Mouse (Mus musculus) heart, embryonic 16.5 days (tissue): ENCODE data around the gene Syndig1. TPM values are rescaled to one million over a fixed set of nuclear protein-coding genes. Genes with fewer than 3 reads are reported as not detected.

ENCODE experiments used
- ATAC-seq: fragments of 200-750 bp; cut with Nextera tagmentation; replicated peaks from 2 replicates; pipeline ENCODE4 v1.8.0; 2017; ENCODE audit warnings: moderate number of reproducible peaks; ENCODE audit not compliant: insufficient read depth, low FRiP score; ENCODE audit errors: extremely low read depth
- H3K27ac ChIP-seq: fragments of 300-500 bp; sonication (generic); 2 replicates; pipeline ENCODE4 v1.5.1; 2014; ENCODE audit warnings: mild to moderate bottlenecking, low read length, control low read depth, moderate library complexity
- H3K27me3 ChIP-seq: fragments of 300-500 bp; sonication (generic); 2 replicates; pipeline ENCODE4 v1.6.1; 2014; ENCODE audit warnings: low read length, mixed read lengths; ENCODE audit not compliant: control insufficient read depth, insufficient read depth
- H3K36me3 ChIP-seq: fragments of 300-500 bp; sonication (generic); 2 replicates; pipeline ENCODE4 v1.6.1; 2014; ENCODE audit not compliant: control insufficient read depth, insufficient read depth
- H3K4me1 ChIP-seq: fragments of 300-500 bp; sonication (generic); 2 replicates; pipeline ENCODE4 v1.6.1; 2014; ENCODE audit warnings: low read length, mixed read lengths; ENCODE audit not compliant: control insufficient read depth, insufficient read depth
- H3K4me2 ChIP-seq: fragments of 300-500 bp; sonication (generic); 2 replicates; pipeline ENCODE4 v1.6.1; 2014; ENCODE audit warnings: low read depth, mild to moderate bottlenecking, control low read depth, low read length
- H3K4me3 ChIP-seq: fragments of 300-500 bp; sonication (generic); 2 replicates; pipeline ENCODE4 v1.5.1; 2014; ENCODE audit warnings: mild to moderate bottlenecking, control low read depth, low read length
- H3K9ac ChIP-seq: fragments of 300-500 bp; sonication (generic); 2 replicates; pipeline ENCODE4 v1.6.1; 2014; ENCODE audit warnings: low read length, control low read depth
- H3K9me3 ChIP-seq: fragments of 300-500 bp; sonication (generic); replicated peaks from 2 replicates; pipeline ENCODE4 v1.6.1; 2016; ENCODE audit warnings: low read length; ENCODE audit not compliant: control insufficient read depth
- WGBS: fragments of 180-500 bp; shearing (Covaris S2); extraction: QIAGEN DNeasy Blood & Tissue Kit; methylation state at CpG from one replicate; pipeline ENCODE4 v1.1.7; 2014; 5-methylcytosine and 5-hydroxymethylcytosine counted together
- polyA plus RNA-seq: library from polyadenylated mRNA; unstranded; fragments of >200 nt; fragmentation: Nextera tagmentation; extraction: Ambion mirVana; gene quantifications from 2 replicates; pipeline ENCODE4 v1.2.1, GENCODE M21; 2015

Syndig1 gene
- polyA plus RNA-seq, 1 experiment from 2014 or later = 3.3 TPM

- Histone ChIP-seq H3K9me3 (no peaks in the 10 kb centered on the region), H3K27me3 (no peaks in the 10 kb centered on the region), H3K36me3 (no peaks in the 10 kb centered on the region), H3K27ac (no peak overlapping the region), H3K4me3 (no peak overlapping the region), H3K4me2 (no peak overlapping the region), H3K4me1 (no peaks in the 10 kb centered on the region), H3K9ac (no peak overlapping the region)
- ATAC-seq = no peak
Measured at GRCm38 (mm10) chr2:149982466-149982865, 153.5 kb downstream of the Syndig1 start.

GRCm38 (mm10) chr2:149983107-149983506, 154.1 kb downstream of the Syndig1 start:
- Histone ChIP-seq H3K4me2 (no peak overlapping the region), H3K4me1 (no peaks in the 10 kb centered on the region), H3K27me3 (no peaks in the 10 kb centered on the region), H3K4me3 (no peak overlapping the region), H3K9me3 (no peaks in the 10 kb centered on the region), H3K27ac (no peak overlapping the region), H3K9ac (no peak overlapping the region), H3K36me3 (no peaks in the 10 kb centered on the region)
- ATAC-seq = no peak
- WGBS = 57% methylated on average over 1 of the region's 1 CpGs

GRCm38 (mm10) chr2:149987610-149988009, 158.6 kb downstream of the Syndig1 start:
- H3K27me3 ChIP-seq = no peaks in the 10 kb centered on the region
- no peaks in the 10 kb centered on the region for H3K36me3 ChIP-seq
- H3K9me3 ChIP-seq = no peaks in the 10 kb centered on the region
- no peak for ATAC-seq
- no peak overlapping the region for H3K27ac ChIP-seq
- no peak overlapping the region for H3K4me3 ChIP-seq
- no peak overlapping the region for H3K4me2 ChIP-seq
- H3K9ac ChIP-seq = no peak overlapping the region
- H3K4me1 ChIP-seq = no peaks in the 10 kb centered on the region

GRCm38 (mm10) chr2:149991506-149991905, 162.5 kb downstream of the Syndig1 start:
- Histone ChIP-seq H3K36me3 (no peaks in the 10 kb centered on the region), H3K4me1 (no peaks in the 10 kb centered on the region), H3K27ac (no peak overlapping the region), H3K4me2 (no peak overlapping the region), H3K9me3 (no peaks in the 10 kb centered on the region), H3K9ac (no peak overlapping the region), H3K4me3 (no peak overlapping the region), H3K27me3 (no peaks in the 10 kb centered on the region)
- ATAC-seq = no peak
- 65% methylated on average over 2 of the region's 2 CpGs for WGBS

GRCm38 (mm10) chr2:149992921-149993320, 163.9 kb downstream of the Syndig1 start:
- 87% methylated on average over 4 of the region's 4 CpGs for WGBS
- Histone ChIP-seq H3K36me3 (no peaks in the 10 kb centered on the region), H3K27me3 (no peaks in the 10 kb centered on the region), H3K4me2 (no peak overlapping the region), H3K9ac (no peak overlapping the region), H3K4me1 (no peaks in the 10 kb centered on the region), H3K4me3 (no peak overlapping the region), H3K27ac (no peak overlapping the region), H3K9me3 (no peaks in the 10 kb centered on the region)
- no peak for ATAC-seq

- Histone ChIP-seq H3K27ac (no peak overlapping the region), H3K4me1 (no peaks in the 10 kb centered on the region), H3K36me3 (no peaks in the 10 kb centered on the region), H3K4me3 (no peak overlapping the region), H3K4me2 (no peak overlapping the region), H3K9me3 (no peaks in the 10 kb centered on the region), H3K9ac (no peak overlapping the region), H3K27me3 (no peaks in the 10 kb centered on the region)
- WGBS = 72% methylated on average over 5 of the region's 5 CpGs
- no peak for ATAC-seq
Measured at GRCm38 (mm10) chr2:149996382-149996964, 167.5 kb downstream of the Syndig1 start.

- WGBS = 77% methylated on average over 2 of the region's 2 CpGs
Measured at GRCm38 (mm10) chr2:149997657-149998056, 168.6 kb downstream of the Syndig1 start.

GRCm38 (mm10) chr2:149998373-149999108, 169.5 kb downstream of the Syndig1 start:
- ATAC-seq = no peak
- no peaks in the 10 kb centered on the region for H3K4me1 ChIP-seq
- H3K4me2 ChIP-seq = no peak overlapping the region
- no peaks in the 10 kb centered on the region for H3K36me3 ChIP-seq
- no peak overlapping the region for H3K9ac ChIP-seq
- no peaks in the 10 kb centered on the region for H3K9me3 ChIP-seq
- no peaks in the 10 kb centered on the region for H3K27me3 ChIP-seq
- no peak overlapping the region for H3K4me3 ChIP-seq
- H3K27ac ChIP-seq = no peak overlapping the region
- 73% methylated on average over 4 of the region's 4 CpGs for WGBS

More at GRCm38 (mm10) chr2:149997657-149998056, 168.6 kb downstream of the Syndig1 start:
- no peak overlapping the region for H3K9ac ChIP-seq
- no peak for ATAC-seq
- H3K27ac ChIP-seq = no peak overlapping the region
- no peak overlapping the region for H3K4me3 ChIP-seq
- H3K27me3 ChIP-seq = no peaks in the 10 kb centered on the region
- no peak overlapping the region for H3K4me2 ChIP-seq
- no peaks in the 10 kb centered on the region for H3K4me1 ChIP-seq
- H3K9me3 ChIP-seq = no peaks in the 10 kb centered on the region
- no peaks in the 10 kb centered on the region for H3K36me3 ChIP-seq

GRCm38 (mm10) chr2:150000564-150000963, 171.6 kb downstream of the Syndig1 start:
- H3K4me3 ChIP-seq = no peak overlapping the region
- no peak for ATAC-seq
- no peak overlapping the region for H3K27ac ChIP-seq
- no peak overlapping the region for H3K4me2 ChIP-seq
- H3K27me3 ChIP-seq = no peaks in the 10 kb centered on the region
- no peaks in the 10 kb centered on the region for H3K4me1 ChIP-seq
- H3K36me3 ChIP-seq = no peaks in the 10 kb centered on the region
- WGBS = 77% methylated on average over 2 of the region's 2 CpGs
- no peaks in the 10 kb centered on the region for H3K9me3 ChIP-seq
- no peak overlapping the region for H3K9ac ChIP-seq
